Mouse (Mus musculus): ENCODE data around the gene Rgs9bp. TPM values are rescaled to one million over a fixed set of nuclear protein-coding genes. Genes with fewer than 3 reads are reported as not detected.

Rgs9bp gene
- polyA plus RNA-seq (2011; ENCODE audit: insufficient read depth, insufficient read length, low read depth, missing spikeins), result 4.6 and 4.8 TPM in 2 replicates

- peak within 1 kb of the TSS; percentile 62; the same call in 1 of the 2 replicates for H3K27ac ChIP-seq (ENCODE audit: insufficient read depth, low read length)
- H3K4me1 ChIP-seq (ENCODE audit: control insufficient read depth, insufficient read depth, low read length), result no peaks in the 10 kb centered on the region
- TF ChIP-seq POLR2A (IDR thresholded peaks at IDR 0.05; ENCODE audit: insufficient read depth, low read length) (peak; percentile 41), EP300 (IDR thresholded peaks at IDR 0.05; ENCODE audit: insufficient read depth, low read depth, low read length) (0 out of 2 replicates have a peak, but pooled peaks have one; percentile 4), CTCF (IDR thresholded peaks at IDR 0.05; ENCODE audit: low read depth, low read length) (no peak)
- H3K9me3 ChIP-seq (replicated peaks; ENCODE audit: control insufficient read depth, insufficient read depth, low read length, poor library complexity, severe bottlenecking), result no peaks in the 10 kb centered on the region
- no peaks in the 10 kb centered on the region for H3K36me3 ChIP-seq (ENCODE audit: control insufficient read depth, insufficient read depth, low read length, poor library complexity, severe bottlenecking)
- H3K4me3 ChIP-seq (ENCODE audit: low read depth, low read length), result peak within 1 kb of the TSS; percentile 85
- no peaks in the 10 kb centered on the region for H3K27me3 ChIP-seq (ENCODE audit: control insufficient read depth, insufficient read depth, low read length, poor library complexity, severe bottlenecking)
- peak within 1 kb of the TSS; percentile 83 for H3K9ac ChIP-seq (ENCODE audit: low read depth, poor library complexity, severe bottlenecking)
Measured at GRCm38 (mm10) chr7:35585191-35586054, at the start of gene Rgs9bp. TSS of gene Rgs9bp (minus strand) at chr7:35585582.

DNA sequence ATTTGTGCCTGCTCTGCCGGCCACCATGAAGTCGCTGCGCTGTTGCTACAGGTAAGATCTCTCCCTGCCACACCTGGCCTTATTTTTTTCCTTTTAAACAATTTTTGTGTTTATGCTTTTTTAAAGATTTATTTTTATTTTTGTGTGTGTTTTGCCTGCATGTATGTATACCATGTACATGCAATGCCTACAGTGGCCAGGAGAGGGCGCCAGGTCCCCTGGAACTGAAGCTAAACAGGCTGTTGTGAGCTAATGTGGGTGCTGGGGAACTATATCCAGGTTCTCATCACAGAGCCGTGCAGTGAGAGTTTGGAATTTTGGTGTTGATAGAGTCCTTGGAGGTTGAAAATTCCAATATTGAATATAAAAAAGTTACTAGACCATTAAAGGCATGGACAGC is 43.1 kb upstream of the Rgs9bp start:
- H3K27me3 ChIP-seq (ENCODE audit: control insufficient read depth, insufficient read depth, low read length, poor library complexity, severe bottlenecking), result no peaks in the 10 kb centered on the region
- H3K4me3 ChIP-seq (ENCODE audit: low read depth, low read length), result no peak overlapping the region
- no peaks in the 10 kb centered on the region for H3K4me1 ChIP-seq (ENCODE audit: control insufficient read depth, insufficient read depth, low read length)
- no peak overlapping the region for H3K27ac ChIP-seq (ENCODE audit: insufficient read depth, low read length)
- H3K9ac ChIP-seq (ENCODE audit: low read depth, poor library complexity, severe bottlenecking), result no peak overlapping the region
- TF ChIP-seq POLR2A (IDR thresholded peaks at IDR 0.05; ENCODE audit: insufficient read depth, low read length) (no peak), CTCF (IDR thresholded peaks at IDR 0.05; ENCODE audit: low read depth, low read length) (peak; percentile 93)
- no peaks in the 10 kb centered on the region for H3K9me3 ChIP-seq (replicated peaks; ENCODE audit: control insufficient read depth, insufficient read depth, low read length, poor library complexity, severe bottlenecking)
- peaks cover 5% of the 10 kb centered on the region for H3K36me3 ChIP-seq (ENCODE audit: control insufficient read depth, insufficient read depth, low read length, poor library complexity, severe bottlenecking)

- no peaks in the 10 kb centered on the region for H3K4me1 ChIP-seq (ENCODE audit: control insufficient read depth, insufficient read depth, low read length)
- peaks cover 5% of the 10 kb centered on the region for H3K36me3 ChIP-seq (ENCODE audit: control insufficient read depth, insufficient read depth, low read length, poor library complexity, severe bottlenecking)
- no peak overlapping the region for H3K9ac ChIP-seq (ENCODE audit: low read depth, poor library complexity, severe bottlenecking)
- no peak overlapping the region for H3K4me3 ChIP-seq (ENCODE audit: low read depth, low read length)
- H3K9me3 ChIP-seq (replicated peaks; ENCODE audit: control insufficient read depth, insufficient read depth, low read length, poor library complexity, severe bottlenecking), result no peaks in the 10 kb centered on the region
- H3K27ac ChIP-seq (ENCODE audit: insufficient read depth, low read length), result no peak overlapping the region
- no peaks in the 10 kb centered on the region for H3K27me3 ChIP-seq (ENCODE audit: control insufficient read depth, insufficient read depth, low read length, poor library complexity, severe bottlenecking)
- TF ChIP-seq EP300 (IDR thresholded peaks at IDR 0.05; ENCODE audit: insufficient read depth, low read depth, low read length) (no peak), CTCF (IDR thresholded peaks at IDR 0.05; ENCODE audit: low read depth, low read length) (no peak)
Measured at GRCm38 (mm10) chr7:35627371-35627770, 42.0 kb upstream of the Rgs9bp start.

- Histone ChIP-seq H3K9me3 (replicated peaks; ENCODE audit: control insufficient read depth, insufficient read depth, low read length, poor library complexity, severe bottlenecking) (no peaks in the 10 kb centered on the region), H3K9ac (ENCODE audit: low read depth, poor library complexity, severe bottlenecking) (no peak overlapping the region), H3K4me1 (ENCODE audit: control insufficient read depth, insufficient read depth, low read length) (no peaks in the 10 kb centered on the region), H3K27me3 (ENCODE audit: control insufficient read depth, insufficient read depth, low read length, poor library complexity, severe bottlenecking) (no peaks in the 10 kb centered on the region), H3K27ac (ENCODE audit: insufficient read depth, low read length) (no peak overlapping the region), H3K4me3 (ENCODE audit: low read depth, low read length) (no peak overlapping the region), H3K36me3 (ENCODE audit: control insufficient read depth, insufficient read depth, low read length, poor library complexity, severe bottlenecking) (peaks cover 8% of the 10 kb centered on the region)
- TF ChIP-seq EP300 (IDR thresholded peaks at IDR 0.05; ENCODE audit: insufficient read depth, low read depth, low read length) (no peak), CTCF (IDR thresholded peaks at IDR 0.05; ENCODE audit: low read depth, low read length) (peak; percentile 23)
Measured at GRCm38 (mm10) chr7:35626038-35626437, 40.7 kb upstream of the Rgs9bp start.

- Histone ChIP-seq H3K4me1 (ENCODE audit: control insufficient read depth, insufficient read depth, low read length) (peaks cover 6% of the 10 kb centered on the region), H3K4me3 (ENCODE audit: low read depth, low read length) (no peak overlapping the region), H3K27me3 (ENCODE audit: control insufficient read depth, insufficient read depth, low read length, poor library complexity, severe bottlenecking) (no peaks in the 10 kb centered on the region), H3K9me3 (replicated peaks; ENCODE audit: control insufficient read depth, insufficient read depth, low read length, poor library complexity, severe bottlenecking) (no peaks in the 10 kb centered on the region), H3K36me3 (ENCODE audit: control insufficient read depth, insufficient read depth, low read length, poor library complexity, severe bottlenecking) (peaks cover 5% of the 10 kb centered on the region; the same call in 1 of the 2 replicates), H3K27ac (ENCODE audit: insufficient read depth, low read length) (no peak overlapping the region), H3K9ac (ENCODE audit: low read depth, poor library complexity, severe bottlenecking) (no peak overlapping the region)
- TF ChIP-seq EP300 (IDR thresholded peaks at IDR 0.05; ENCODE audit: insufficient read depth, low read depth, low read length) (no peak), CTCF (IDR thresholded peaks at IDR 0.05; ENCODE audit: low read depth, low read length) (no peak), POLR2A (IDR thresholded peaks at IDR 0.05; ENCODE audit: insufficient read depth, low read length) (no peak)
Measured at GRCm38 (mm10) chr7:35622626-35623025, 37.2 kb upstream of the Rgs9bp start.

DNA sequence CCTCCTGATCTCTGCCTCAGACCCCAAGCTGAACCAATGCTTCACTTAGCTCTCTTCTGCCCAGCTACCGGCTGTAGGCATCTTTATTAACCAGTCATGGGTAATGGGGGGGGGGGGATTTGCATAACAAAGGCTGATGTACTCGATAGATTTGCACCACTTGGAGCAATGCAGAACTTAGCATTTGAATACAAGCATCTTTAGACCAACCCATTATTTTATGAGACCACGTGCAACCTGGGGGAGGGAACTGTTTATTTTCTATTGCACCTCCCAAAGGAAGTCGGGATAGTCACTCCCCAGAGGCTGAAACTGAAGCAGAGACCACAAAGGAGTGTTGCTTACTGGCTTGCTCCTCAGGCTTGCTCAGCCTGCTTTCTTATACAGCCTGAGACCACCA is 32.1 kb upstream of the Rgs9bp start:
- H3K4me1 ChIP-seq (ENCODE audit: control insufficient read depth, insufficient read depth, low read length), result peaks cover 6% of the 10 kb centered on the region
- TF ChIP-seq POLR2A (IDR thresholded peaks at IDR 0.05; ENCODE audit: insufficient read depth, low read length) (no peak), EP300 (IDR thresholded peaks at IDR 0.05; ENCODE audit: insufficient read depth, low read depth, low read length) (0 out of 2 replicates have a peak, but pooled peaks have one; percentile 4)
- H3K27ac ChIP-seq (ENCODE audit: insufficient read depth, low read length), result peak overlapping the region; percentile 46
- H3K36me3 ChIP-seq (ENCODE audit: control insufficient read depth, insufficient read depth, low read length, poor library complexity, severe bottlenecking), result 0 out of 2 replicates have a peak, but pooled peaks cover 7% of the 10 kb centered on the region
- no peak overlapping the region for H3K9ac ChIP-seq (ENCODE audit: low read depth, poor library complexity, severe bottlenecking)
- no peaks in the 10 kb centered on the region for H3K9me3 ChIP-seq (replicated peaks; ENCODE audit: control insufficient read depth, insufficient read depth, low read length, poor library complexity, severe bottlenecking)
- H3K27me3 ChIP-seq (ENCODE audit: control insufficient read depth, insufficient read depth, low read length, poor library complexity, severe bottlenecking), result no peaks in the 10 kb centered on the region
- no peak overlapping the region for H3K4me3 ChIP-seq (ENCODE audit: low read depth, low read length)

Data from ES-Bruce4 (cell line).